20 mouse cellular contexts compared by ENCODE assay signal in genomic region chr11:58492455-58492854, GRCm38 (mm10). TPM values are rescaled to one million over a fixed set of nuclear protein-coding genes. Genes with fewer than 3 reads are reported as not detected.
DNase-seq lines count a peak whose midpoint lies in the region; ATAC-seq lines count a peak whose summit lies in the region.
"Had no signal": no experiment of that assay in that cellular context is flagged by ENCODE, and none has a peak within 500 bp of the region (broad histone marks: within the 10 kb centered on the region; RNA-seq: fewer than 3 reads in every experiment).

Olfr332 (minus strand) TSS chr11:58492555.

- no peak within 1 kb of the TSS for H3K4me2 ChIP-seq in heart, embryonic 12.5 days

- no peak for ATAC-seq in heart, embryonic 12.5 days (ENCODE audit: insufficient number of reproducible peaks, low FRiP score)
- ATAC-seq: activated CD4-positive, CD25-positive, alpha-beta regulatory T cell, adult 4 months; CD4-positive, CD25-positive, alpha-beta regulatory T cell, adult 4 months; Patski had no signal

- H3K27ac ChIP-seq in heart, embryonic 12.5 days (ENCODE audit: poor library complexity, severe bottlenecking), result no peak within 1 kb of the TSS

- H3K4me3 ChIP-seq in heart, embryonic 12.5 days, result no peak within 1 kb of the TSS

- DNase-seq in brain, adult 2 months (ENCODE audit: low read depth, low spot score), result peak; percentile 1
- DNase-seq: adrenal gland, adult 2 months; adrenal gland, adult 8-10 months; adrenal gland, postnatal 10 days; adrenal gland, postnatal 14 days; adrenal gland, postnatal 25 days; adrenal gland, postnatal 36 days; B cell, adult 2 months; cerebellum, adult 11 months; cerebellum, adult 11-12 months; cerebellum, adult 18-20 months; cerebellum, adult 2 months; cerebellum, adult 8-10 months had no signal

- no peaks in the 10 kb centered on the region for H3K36me3 ChIP-seq in heart, embryonic 12.5 days
- H3K36me3 ChIP-seq: G1E had no signal

- WGBS in heart, embryonic 12.5 days, result 81% methylated on average over 2 of the region's 2 CpGs

- H3K27me3 ChIP-seq in heart, embryonic 12.5 days (replicated peaks), result no peaks in the 10 kb centered on the region
- H3K27me3 ChIP-seq: Patski had no signal

- H3K9ac ChIP-seq in heart, embryonic 12.5 days, result no peak within 1 kb of the TSS

- no peaks in the 10 kb centered on the region for H3K4me1 ChIP-seq in heart, embryonic 12.5 days (replicated peaks)

- no peaks in the 10 kb centered on the region for H3K9me3 ChIP-seq in heart, embryonic 12.5 days (replicated peaks)
- H3K9me3 ChIP-seq: G1E had no signal

RNA-seq across cellular contexts. Expression of gene Olfr332, which starts in this region (rescaled TPM):
- not detected in 2 replicates for polyA plus RNA-seq in heart, embryonic 12.5 days (2016; fragmentation: Nextera tagmentation; extraction: Ambion mirVana)
- polyA plus RNA-seq: activated CD4-positive, CD25-positive, alpha-beta regulatory T cell, adult 4 months; adrenal gland, adult 2 months; brain, embryonic 14.5 days; C2C12; cerebellum, adult 2 months; G1E had no signal
